Mouse (Mus musculus): ENCODE measurements around the gene Uggt2.
"Not testable (repeated sequence)": the region's sequence is repeated elsewhere in the genome, so short reads cannot be mapped to it uniquely, and the experiment has no call there.

Uggt2 gene

GRCm38 (mm10) chr14:118981711-118982428 lies 117.4 kb downstream of the Uggt2 start:
- not testable (repeated sequence) for DNase-seq (ENCODE audit: low spot score in 2 of 2)

- no peak for DNase-seq (ENCODE audit: low spot score in 2 of 2)
These were observed 118.3 kb downstream of the Uggt2 start for GRCm38 (mm10) chr14:118980890-118981289.

- DNase-seq (ENCODE audit: low spot score in 2 of 2), result no peak
These were observed 118.9 kb downstream of the Uggt2 start for GRCm38 (mm10) chr14:118980358-118980757.

- DNase-seq (ENCODE audit: low spot score in 2 of 2), result no peak
These were observed 119.5 kb downstream of the Uggt2 start for GRCm38 (mm10) chr14:118979571-118980325.

GRCm38 (mm10) chr14:118977136-118977816 lies 122.0 kb downstream of the Uggt2 start:
- no peak for DNase-seq (ENCODE audit: low spot score in 2 of 2)

- DNase-seq (ENCODE audit: low spot score in 2 of 2), result no peak
These were observed 127.0 kb downstream of the Uggt2 start for GRCm38 (mm10) chr14:118972268-118972667.

GRCm38 (mm10) chr14:118967646-118968045 lies 131.6 kb downstream of the Uggt2 start:
- no peak for DNase-seq (ENCODE audit: low spot score in 2 of 2)

GRCm38 (mm10) chr14:118965356-118966000 lies 133.8 kb downstream of the Uggt2 start:
- DNase-seq (ENCODE audit: low spot score in 2 of 2), result no peak

GRCm38 (mm10) chr14:118958010-118958409 lies 141.2 kb downstream of the Uggt2 start:
- DNase-seq (ENCODE audit: low spot score in 2 of 2), result no peak

- DNase-seq (ENCODE audit: low spot score in 2 of 2), result no peak
These were observed 147.2 kb downstream of the Uggt2 start for GRCm38 (mm10) chr14:118951912-118952583.

GRCm38 (mm10) chr14:118948841-118949240 lies 150.4 kb downstream of the Uggt2 start:
- no peak for DNase-seq (ENCODE audit: low spot score in 2 of 2)

GRCm38 (mm10) chr14:118944702-118945101 lies 154.5 kb downstream of the Uggt2 start:
- no peak for DNase-seq (ENCODE audit: low spot score in 2 of 2)

GRCm38 (mm10) chr14:118942076-118942475 lies 157.2 kb downstream of the Uggt2 start:
- DNase-seq (ENCODE audit: low spot score in 2 of 2), result no peak

GRCm38 (mm10) chr14:118940796-118941495 lies 158.3 kb downstream of the Uggt2 start:
- DNase-seq (ENCODE audit: low spot score in 2 of 2), result no peak

GRCm38 (mm10) chr14:118938551-118938950 lies 160.7 kb downstream of the Uggt2 start:
- DNase-seq (ENCODE audit: low spot score in 2 of 2), result no peak

- DNase-seq (ENCODE audit: low spot score in 2 of 2), result peak; percentile 98 to 99
These were observed 161.4 kb downstream of the Uggt2 start, which contains the start of gene Dnajc3 for GRCm38 (mm10) chr14:118937533-118938492. TSS of gene Dnajc3 (plus strand) at chr14:118937976.

- DNase-seq (ENCODE audit: low spot score in 2 of 2), result no peak
These were observed 162.3 kb downstream of the Uggt2 start for GRCm38 (mm10) chr14:118936952-118937351.

GRCm38 (mm10) chr14:118936236-118936635 lies 163.0 kb downstream of the Uggt2 start:
- no peak for DNase-seq (ENCODE audit: low spot score in 2 of 2)
